8 mouse cellular contexts compared by ENCODE assay signal in the genomic region with DNA sequence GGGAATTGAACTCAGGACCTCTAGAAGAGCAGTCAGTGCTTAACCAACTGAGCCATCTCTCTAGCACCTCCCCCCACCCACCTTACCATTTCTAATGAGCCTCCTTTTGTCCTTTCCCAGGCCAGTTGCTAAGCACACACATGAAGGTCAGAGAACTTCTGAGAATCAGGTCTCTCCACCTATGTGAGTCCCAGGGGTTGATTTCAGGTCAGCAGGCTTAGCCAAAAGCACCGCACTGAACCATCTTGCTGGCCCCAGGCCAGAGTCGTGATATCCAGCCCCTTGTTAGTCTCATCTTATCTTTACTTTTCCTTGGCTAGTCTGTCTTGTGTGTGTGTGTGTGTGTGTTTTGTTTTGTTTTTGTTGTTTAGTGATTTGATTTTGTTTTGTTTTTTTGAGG. TPM values are rescaled to one million over a fixed set of nuclear protein-coding genes. Genes with fewer than 3 reads are reported as not detected.
DNase-seq lines count a peak whose midpoint lies in the region; ATAC-seq and TF ChIP-seq lines count a peak whose summit lies in the region.

No protein-coding gene starts in this region.

- no peaks in the 10 kb centered on the region for H3K9me3 ChIP-seq in kidney, embryonic 16.5 days (ENCODE audit: low read length)
- no peaks in the 10 kb centered on the region for H3K9me3 ChIP-seq in hindbrain, embryonic 16.5 days (ENCODE audit: control insufficient read depth, low read length)
- H3K9me3 ChIP-seq in midbrain, postnatal 0 days (ENCODE audit: low read length) = no peaks in the 10 kb centered on the region

- peaks cover 7% of the 10 kb centered on the region for H3K36me3 ChIP-seq in kidney, embryonic 16.5 days (ENCODE audit: insufficient read depth, low read length)
- H3K36me3 ChIP-seq in hindbrain, embryonic 16.5 days (ENCODE audit: control insufficient read depth, insufficient read depth, low read length) = 0 out of 2 replicates have a peak, but pooled peaks cover 2% of the 10 kb centered on the region
- H3K36me3 ChIP-seq in midbrain, postnatal 0 days (ENCODE audit: insufficient read depth, low read length) = no peaks in the 10 kb centered on the region

- H3K9ac ChIP-seq in kidney, embryonic 16.5 days (replicated peaks; ENCODE audit: low read length) = no peak overlapping the region
- H3K9ac ChIP-seq in hindbrain, embryonic 16.5 days (ENCODE audit: low read depth, low read length) = no peak overlapping the region
- no peak overlapping the region for H3K9ac ChIP-seq in midbrain, postnatal 0 days (replicated peaks; ENCODE audit: low read length, poor library complexity, severe bottlenecking)

- peak overlapping the region; percentile 94 for H3K27ac ChIP-seq in kidney, embryonic 16.5 days (ENCODE audit: low read length)
- H3K27ac ChIP-seq in cortical plate, adult 2 months (ENCODE audit: insufficient read depth, low read length) = 0 out of 2 replicates have a peak overlapping the region, but pooled peaks have one; percentile 79
- H3K27ac ChIP-seq in hindbrain, embryonic 16.5 days (ENCODE audit: low read depth, low read length) = peak overlapping the region; percentile 98
- H3K27ac ChIP-seq in midbrain, postnatal 0 days (ENCODE audit: low read depth, low read length) = peak overlapping the region; percentile 97
- no peak overlapping the region for H3K27ac ChIP-seq in left cerebral cortex, adult 2 months

- DNase-seq in kidney, adult 18-20 months = no peak
- DNase-seq in midbrain, postnatal 0 days (ENCODE audit: low spot score) = no peak
- no peak for DNase-seq in left cerebral cortex, adult 18-20 months (ENCODE audit: low spot score in 2 of 2)
- DNase-seq in gastrocnemius, adult 18-20 months (ENCODE audit: low spot score) = no peak
- no peak for DNase-seq in left cerebral cortex, adult 2 months (ENCODE audit: extremely low spot score in 1 of 2, low spot score in 2 of 2)

- TF ChIP-seq POLR2A in cortical plate, adult 2 months (IDR thresholded peaks at IDR 0.05; ENCODE audit: extremely low read depth, insufficient read depth, low read length) = no peak

- H3K4me1 ChIP-seq in kidney, embryonic 16.5 days (ENCODE audit: insufficient read depth, low read length) = peaks cover 29% of the 10 kb centered on the region
- peaks cover 6% of the 10 kb centered on the region; the same call in 1 of the 2 replicates for H3K4me1 ChIP-seq in cortical plate, adult 2 months (ENCODE audit: control insufficient read depth, insufficient read depth, low read length)
- H3K4me1 ChIP-seq in hindbrain, embryonic 16.5 days (ENCODE audit: control insufficient read depth, insufficient read depth, low read depth, low read length) = peaks cover 15% of the 10 kb centered on the region
- H3K4me1 ChIP-seq in midbrain, postnatal 0 days (ENCODE audit: insufficient read depth, low read length) = peaks cover 12% of the 10 kb centered on the region; the same call in 1 of the 2 replicates

- H3K27me3 ChIP-seq in kidney, embryonic 16.5 days (ENCODE audit: insufficient read depth, low read length) = no peaks in the 10 kb centered on the region
- H3K27me3 ChIP-seq in hindbrain, embryonic 16.5 days (replicated peaks; ENCODE audit: control insufficient read depth, insufficient read depth, low read length) = no peaks in the 10 kb centered on the region
- H3K27me3 ChIP-seq in midbrain, postnatal 0 days (ENCODE audit: insufficient read depth, low read length) = no peaks in the 10 kb centered on the region

- ATAC-seq in kidney, embryonic 16.5 days (ENCODE audit: low FRiP score, low TSS enrichment) = no peak
- no peak for ATAC-seq in hindbrain, embryonic 16.5 days
- no peak for ATAC-seq in midbrain, postnatal 0 days (ENCODE audit: low FRiP score)

- 56% methylated on average over 2 of the region's 2 CpGs for WGBS in kidney, embryonic 16.5 days
- WGBS in hindbrain, embryonic 16.5 days = 33% methylated on average over 2 of the region's 2 CpGs
- 31% methylated on average over 2 of the region's 2 CpGs for WGBS in midbrain, postnatal 0 days

- no peak overlapping the region for H3K4me3 ChIP-seq in kidney, embryonic 16.5 days (ENCODE audit: low read length)
- H3K4me3 ChIP-seq in cortical plate, adult 2 months (ENCODE audit: insufficient read depth, low read length) = no peak overlapping the region
- no peak overlapping the region for H3K4me3 ChIP-seq in hindbrain, embryonic 16.5 days (ENCODE audit: low read length)
- no peak overlapping the region for H3K4me3 ChIP-seq in midbrain, postnatal 0 days (ENCODE audit: low read depth, low read length)
- H3K4me3 ChIP-seq in left cerebral cortex, adult 2 months = no peak overlapping the region

- TF ChIP-seq CTCF in cortical plate, adult 2 months (IDR thresholded peaks at IDR 0.05; ENCODE audit: extremely low read depth, insufficient read depth, low read length) = no peak
- no peak for TF ChIP-seq CTCF in midbrain, postnatal 0 days (IDR thresholded peaks at IDR 0.05)
- no peak for TF ChIP-seq CTCF in left cerebral cortex, adult 2 months (IDR thresholded peaks at IDR 0.05)

- H3K4me2 ChIP-seq in kidney, embryonic 16.5 days (replicated peaks; ENCODE audit: low read depth, low read length) = no peak overlapping the region
- no peak overlapping the region for H3K4me2 ChIP-seq in hindbrain, embryonic 16.5 days (ENCODE audit: low read length)
- no peak overlapping the region for H3K4me2 ChIP-seq in midbrain, postnatal 0 days (ENCODE audit: low read depth, low read length, poor library complexity, severe bottlenecking)

- intact Hi-C loops in left cerebral cortex, adult 2 months (cut with DNase I) = no loop called here

RNA-seq across cellular contexts. Expression of gene Srebf2, which starts 1.6 kb away (rescaled TPM):
- 134 and 144 TPM in 2 replicates for polyA plus RNA-seq in kidney, embryonic 16.5 days (2015; fragmentation: Nextera tagmentation; extraction: Ambion mirVana)
- polyA plus RNA-seq in cortical plate, adult 2 months (2012; rRNA removed) = 138 and 166 TPM in 2 replicates
- polyA plus RNA-seq in hindbrain, embryonic 16.5 days (2015; fragmentation: Nextera tagmentation; extraction: Ambion mirVana) = 179 and 196 TPM in 2 replicates
- 204 and 245 TPM in 2 replicates for total RNA-seq in midbrain, postnatal 0 days (2014; rRNA removed)
- polyA plus RNA-seq in midbrain, postnatal 0 days (2015; fragmentation: Nextera tagmentation; extraction: Ambion mirVana) = 141 and 150 TPM in 2 replicates
- 100 to 1,000 TPM; 213 to 223 TPM for total RNA-seq in left cerebral cortex, adult 18-20 months (2021)
- 10 to 100 TPM in 1 of 2 experiments, 1 to 10 TPM in 1; 9.9 to 12.9 TPM for total RNA-seq in gastrocnemius, adult 18-20 months (2021)
- 100 to 1,000 TPM; 187 to 202 TPM for total RNA-seq in left cerebral cortex, adult 2 months (2021)

RNA-seq across cellular contexts. Expression of gene Ccdc134, which starts 17.7 kb away (rescaled TPM):
- polyA plus RNA-seq in kidney, embryonic 16.5 days (2015; fragmentation: Nextera tagmentation; extraction: Ambion mirVana) = 17.3 and 19.5 TPM in 2 replicates
- 16.3 and 16.5 TPM in 2 replicates for polyA plus RNA-seq in cortical plate, adult 2 months (2012; rRNA removed)
- 10.6 and 11.9 TPM in 2 replicates for polyA plus RNA-seq in hindbrain, embryonic 16.5 days (2015; fragmentation: Nextera tagmentation; extraction: Ambion mirVana)
- 8.4 and 8.7 TPM in 2 replicates for total RNA-seq in midbrain, postnatal 0 days (2014; rRNA removed)
- 6.9 and 7.7 TPM in 2 replicates for polyA plus RNA-seq in midbrain, postnatal 0 days (2015; fragmentation: Nextera tagmentation; extraction: Ambion mirVana)
- total RNA-seq in left cerebral cortex, adult 18-20 months (2021) = 10 to 100 TPM; 11.1 to 12.6 TPM
- total RNA-seq in gastrocnemius, adult 18-20 months (2021) = 10 to 100 TPM in 1 of 2 experiments, 1 to 10 TPM in 1; 8.8 to 10.1 TPM
- total RNA-seq in left cerebral cortex, adult 2 months (2021) = 10 to 100 TPM; 11.2 to 18.3 TPM

Comparison
In these comparisons a context has a peak if more than half of its experiments do, and no peak if none do; other contexts are left out.
1. RNA of gene Srebf2, which starts 1.6 kb away (total RNA-seq): 204 to 245 TPM in midbrain, postnatal 0 days, 213 to 223 TPM in left cerebral cortex, adult 18-20 months and 187 to 202 TPM in left cerebral cortex, adult 2 months; 9.9 to 12.9 TPM in gastrocnemius, adult 18-20 months; every median in the first group is over 10 times any median in the second.